Mouse (Mus musculus) frontal cortex, postnatal 25 days (tissue): ENCODE measurements around the gene Gm1604a.
A peak's percentile ranks its signal among the peaks of the same experiment; 100 is the strongest.
"Not testable (repeated sequence)": the region's sequence is repeated elsewhere in the genome, so short reads cannot be mapped to it uniquely, and the experiment has no call there.

ENCODE experiments used
- DNase-seq, 2 experiments: peaks; one replicate each; pipeline ENCODE4 v3.0.0; 2022; ENCODE audit warnings: low spot score in 2 of 2

The Gm1604a gene

DNA sequence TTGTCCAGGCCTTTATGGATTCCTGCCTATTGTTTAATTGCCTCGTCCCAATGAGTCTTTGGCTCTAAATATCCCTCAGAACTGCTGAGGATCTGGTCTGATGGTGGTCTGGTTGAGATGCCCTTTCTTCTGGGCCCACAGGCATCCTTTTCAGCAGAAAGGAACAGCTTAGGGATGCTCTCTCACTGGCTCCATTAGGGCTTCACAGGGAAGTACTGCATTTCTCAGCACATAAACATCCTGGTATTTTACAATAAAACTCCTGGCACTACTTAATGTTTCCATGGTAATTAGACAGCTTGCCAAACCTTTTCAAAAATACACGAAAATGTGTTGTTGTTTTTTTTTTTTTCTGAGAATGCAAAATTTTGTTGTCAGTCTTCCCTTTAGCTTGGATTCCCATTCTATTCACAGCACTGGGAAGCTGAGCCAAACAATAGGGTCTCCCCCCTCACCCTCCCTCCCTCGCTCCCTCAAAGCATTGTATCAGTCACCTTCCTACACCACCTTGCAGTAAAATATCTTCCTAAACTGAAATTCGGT, 43.7 kb downstream of the Gm1604a start:
- DNase-seq, result not testable (repeated sequence)

DNA sequence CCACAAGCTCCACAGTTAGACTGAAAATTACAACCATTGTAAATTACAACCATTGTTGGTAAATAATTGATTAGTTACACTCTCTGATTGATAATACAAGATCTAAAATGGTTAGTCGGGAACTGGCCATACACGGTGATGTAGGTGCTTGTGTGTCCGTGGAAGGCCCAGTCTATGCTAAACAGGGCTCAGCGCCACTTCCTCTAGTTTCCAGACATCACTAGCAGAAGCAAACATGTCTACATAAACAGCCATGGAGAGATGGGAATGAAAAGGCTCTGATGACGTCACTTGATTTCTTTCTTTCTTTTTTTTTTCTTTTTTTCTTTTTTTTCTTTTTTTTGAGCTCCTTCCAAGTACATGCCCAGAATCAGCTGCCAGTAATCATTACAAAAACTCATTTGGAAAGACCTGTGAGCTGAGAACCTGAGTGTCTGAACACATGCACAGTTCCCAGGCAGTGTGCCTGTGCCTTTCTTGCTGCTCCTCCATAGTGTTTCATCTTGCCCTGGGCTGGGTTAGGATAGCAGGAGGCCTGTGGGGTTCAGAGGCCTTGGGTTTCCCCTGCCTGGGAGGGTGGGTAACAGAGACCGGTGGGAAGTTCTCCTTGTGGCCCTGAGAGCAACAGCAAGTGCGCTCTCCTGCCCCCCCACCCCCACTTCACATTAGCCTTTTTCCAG, 44.3 kb downstream of the Gm1604a start:
- DNase-seq, result not testable (repeated sequence)

DNA sequence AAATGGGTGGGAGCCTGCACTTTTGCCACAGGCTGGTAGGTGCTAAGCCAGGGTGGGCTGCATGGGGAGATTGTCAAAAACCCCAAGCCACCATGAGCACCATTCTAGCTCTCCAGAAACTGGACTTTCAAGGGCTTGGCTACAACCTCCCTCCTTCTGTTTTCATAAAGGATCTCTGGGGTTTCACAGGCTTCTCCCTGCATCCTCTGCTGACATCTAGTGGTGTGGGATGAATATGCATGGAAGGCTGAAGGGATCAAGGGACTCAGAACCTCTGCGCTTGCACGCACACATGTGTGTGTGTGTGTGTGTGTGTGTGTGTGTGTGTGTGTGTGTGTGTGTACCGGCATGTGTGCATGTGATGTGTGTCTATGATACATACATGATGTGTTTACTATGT, 49.1 kb downstream of the Gm1604a start:
- DNase-seq, result peak in 1 of 2 experiments; percentile 21

DNA sequence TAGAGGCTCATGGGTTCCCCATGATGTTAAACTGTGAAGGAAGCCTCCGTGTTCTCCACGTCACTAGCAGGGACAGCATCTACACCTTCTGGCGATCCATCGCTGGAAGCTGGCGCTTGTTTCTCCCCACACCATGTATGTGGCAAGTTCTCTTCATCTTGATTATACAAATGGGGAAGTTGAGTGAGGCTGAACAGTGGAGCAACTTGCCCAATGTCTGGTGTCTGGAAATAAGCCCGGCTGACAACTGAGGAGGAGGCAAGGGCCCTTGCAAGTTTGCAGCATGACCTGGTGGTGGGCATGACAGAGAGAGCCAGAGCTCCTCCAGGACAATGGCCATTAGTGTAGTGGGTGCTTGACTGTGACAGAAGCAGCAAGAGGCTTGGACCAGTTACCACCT, 50.2 kb downstream of the Gm1604a start:
- DNase-seq, result not testable (repeated sequence)

DNA sequence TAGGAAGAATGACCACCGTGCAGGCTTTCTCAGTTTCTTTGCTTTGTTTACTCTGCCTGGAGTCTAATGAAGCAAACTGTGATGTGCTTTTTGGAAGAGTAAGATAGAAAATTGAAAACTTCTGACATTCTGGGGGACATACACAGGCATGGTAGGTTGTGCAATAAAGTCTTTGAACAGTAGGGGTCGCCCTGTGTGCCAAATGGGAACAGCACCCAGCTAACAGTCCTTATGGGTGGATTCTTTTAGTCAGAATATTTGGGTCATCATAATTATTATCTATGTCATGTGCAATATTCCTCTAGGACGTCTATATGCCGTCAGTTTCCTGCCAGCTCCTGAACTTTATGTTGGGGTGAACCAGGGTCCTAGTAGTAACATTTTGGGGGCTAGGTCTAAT, 54.2 kb downstream of the Gm1604a start:
- peak; percentile 46 to 52 for DNase-seq

DNA sequence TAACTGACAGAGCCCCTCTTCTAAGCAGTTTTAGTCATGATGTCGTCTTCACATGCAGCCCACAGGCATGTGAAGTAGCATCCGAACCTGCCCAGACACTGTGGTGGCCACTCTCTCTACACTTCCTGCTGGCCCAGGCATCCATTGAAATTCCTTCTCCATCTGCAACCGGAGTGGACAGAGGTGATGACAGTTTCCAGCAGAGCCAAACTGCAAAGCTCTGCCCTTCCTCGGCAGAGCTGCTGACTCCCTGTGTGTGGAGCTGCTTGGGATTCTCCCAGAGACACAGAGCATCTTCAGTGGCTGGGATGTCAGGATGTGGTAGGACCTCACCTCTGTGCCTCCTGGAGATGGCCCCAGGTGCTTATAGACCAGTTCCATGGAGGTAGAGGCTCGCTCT, 59.2 kb downstream of the Gm1604a start:
- not testable (repeated sequence) for DNase-seq

DNA sequence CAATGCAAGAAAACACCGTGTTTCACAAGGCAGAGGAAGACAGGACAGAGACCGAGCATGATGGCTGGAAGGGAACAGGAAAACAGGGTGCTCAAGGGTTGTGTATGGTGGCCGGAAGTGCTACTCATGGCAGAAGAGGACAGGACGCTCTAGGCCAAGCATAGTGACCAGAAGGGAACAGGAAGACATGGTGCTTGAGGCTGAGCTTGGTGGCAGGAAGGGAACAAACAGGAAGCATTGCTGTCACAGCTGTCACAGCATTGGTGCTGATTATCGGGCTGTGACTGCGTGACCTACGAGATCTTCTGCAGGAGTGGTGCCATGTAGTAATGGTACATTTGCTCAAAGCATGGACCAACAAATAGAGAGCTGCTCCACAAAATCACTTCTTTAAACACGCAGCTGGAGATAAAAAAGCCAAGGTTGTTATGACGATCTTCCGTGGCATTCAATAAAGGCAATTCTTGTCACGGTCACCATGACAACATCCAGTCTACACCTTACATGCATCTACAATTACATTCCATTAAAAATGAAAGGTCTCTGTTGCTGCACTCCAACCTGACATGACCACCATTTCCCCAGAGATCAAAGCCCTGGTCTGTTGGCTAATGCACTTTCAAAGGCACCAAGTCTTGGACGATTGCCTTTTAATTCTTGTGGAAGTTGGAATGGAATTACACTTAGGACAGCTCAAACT, 60.3 kb downstream of the Gm1604a start:
- DNase-seq, result not testable (repeated sequence)

DNA sequence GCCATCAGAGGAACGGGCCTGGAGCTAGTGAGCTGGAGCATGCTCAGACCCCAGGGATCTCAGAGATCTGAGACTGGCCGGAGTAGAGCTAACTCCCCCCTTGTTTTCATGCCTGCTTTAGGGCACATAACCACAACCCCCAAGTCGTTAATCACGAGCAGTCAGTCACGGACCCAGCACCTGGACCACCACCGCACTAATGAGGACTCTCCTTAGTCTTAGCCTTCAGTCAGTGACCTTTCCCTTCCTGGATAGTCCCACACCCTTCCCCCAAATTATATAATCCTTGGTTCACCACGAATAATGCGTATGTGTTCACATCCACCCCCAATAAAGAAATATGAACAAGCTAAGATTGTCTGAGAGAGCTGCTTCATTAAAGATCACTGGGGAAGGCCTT, 61.5 kb downstream of the Gm1604a start:
- not testable (repeated sequence) for DNase-seq

DNA sequence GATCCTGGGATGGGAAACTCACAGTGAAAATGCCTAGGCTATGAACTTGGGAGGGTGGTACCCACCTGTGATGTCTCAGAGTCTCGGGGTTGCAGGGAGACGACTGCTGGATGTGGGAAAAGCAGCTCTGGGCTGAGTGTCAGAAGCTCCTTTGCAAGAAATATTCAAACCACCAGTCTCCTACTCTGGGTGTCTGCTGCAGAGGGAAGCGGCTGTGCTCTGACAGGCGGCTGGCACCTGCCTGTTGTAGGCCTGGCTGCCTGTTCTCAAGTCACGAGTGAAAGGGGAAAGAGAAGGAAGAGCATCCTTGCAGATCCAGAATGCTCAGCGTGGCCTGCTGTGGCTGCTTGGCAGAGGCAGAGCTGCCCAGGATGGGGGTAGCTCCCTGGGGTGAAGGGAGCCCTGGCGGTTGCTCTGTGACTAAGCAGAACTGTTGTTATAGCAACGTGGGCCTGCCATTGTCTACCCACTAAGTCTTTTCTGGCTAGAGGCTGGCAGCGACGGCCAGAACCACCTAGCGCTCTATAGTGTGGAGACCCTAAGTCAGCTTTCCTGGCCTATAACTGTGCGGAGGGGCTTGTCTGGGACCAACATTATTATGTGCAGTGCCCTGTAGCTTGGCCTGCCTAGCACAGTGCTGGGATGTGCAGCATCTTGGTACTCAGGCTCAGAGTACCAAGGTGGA, 72.6 kb downstream of the Gm1604a start:
- not testable (repeated sequence) for DNase-seq

DNA sequence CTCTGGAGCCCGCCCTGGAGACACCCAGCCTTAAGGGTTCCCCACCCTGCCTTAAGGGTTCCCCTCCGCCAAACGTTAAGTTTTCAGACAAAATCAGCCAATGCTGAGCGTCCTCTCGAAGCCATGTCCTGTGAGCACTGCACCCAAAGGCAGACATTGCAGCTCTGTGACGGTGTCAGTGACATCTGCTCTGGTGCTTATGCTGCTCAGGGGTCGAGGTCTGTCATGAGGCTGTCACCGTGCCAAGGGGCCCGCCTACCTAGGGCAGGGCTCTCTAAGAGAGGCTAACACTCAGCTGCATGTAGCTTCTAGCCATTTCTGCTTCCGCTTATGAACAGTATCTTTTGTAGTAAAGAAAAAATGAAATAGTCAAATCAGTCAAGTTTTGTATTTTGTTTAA, 73.7 kb downstream of the Gm1604a start:
- not testable (repeated sequence) for DNase-seq

DNA sequence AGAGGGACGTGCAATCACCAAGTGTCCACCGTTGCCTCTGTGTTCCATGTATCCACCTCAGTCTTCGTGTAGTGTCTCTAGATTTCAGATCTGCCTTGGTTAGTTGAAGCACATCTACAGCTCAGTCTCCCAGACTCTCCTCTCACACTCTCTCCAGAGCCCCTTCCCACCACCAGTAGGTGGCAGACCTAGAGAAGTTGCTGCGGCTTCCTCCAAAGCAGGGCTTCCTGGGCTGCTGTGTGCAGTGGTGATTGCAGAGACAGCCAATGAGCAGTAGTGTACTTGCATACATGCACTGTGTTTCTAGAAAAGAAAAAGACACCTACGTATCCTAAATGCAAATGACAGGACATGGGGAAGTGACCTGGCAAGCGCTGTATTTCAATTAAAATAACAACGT, 77.6 kb downstream of the Gm1604a start:
- not testable (repeated sequence) for DNase-seq

DNA sequence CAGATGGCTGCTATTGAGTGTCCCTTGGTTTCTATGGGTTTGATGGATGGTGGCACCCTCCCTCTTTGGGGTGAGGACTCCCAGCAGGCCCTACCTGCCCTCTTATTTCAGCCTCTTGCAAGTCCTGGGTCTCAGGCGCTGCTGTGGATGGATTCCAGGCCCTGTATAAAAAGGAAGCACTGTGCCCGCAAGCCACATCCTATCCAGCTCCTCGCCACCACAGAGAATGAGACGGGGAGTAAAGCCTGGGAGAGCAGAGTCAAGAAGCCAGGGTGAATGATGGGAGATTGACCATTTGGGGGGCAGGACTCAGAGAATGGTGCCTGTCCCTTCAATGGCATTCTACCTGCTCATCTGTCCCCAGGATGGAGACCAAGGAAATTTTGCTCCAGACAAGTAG, 86.3 kb downstream of the Gm1604a start:
- DNase-seq, result not testable (repeated sequence)

DNA sequence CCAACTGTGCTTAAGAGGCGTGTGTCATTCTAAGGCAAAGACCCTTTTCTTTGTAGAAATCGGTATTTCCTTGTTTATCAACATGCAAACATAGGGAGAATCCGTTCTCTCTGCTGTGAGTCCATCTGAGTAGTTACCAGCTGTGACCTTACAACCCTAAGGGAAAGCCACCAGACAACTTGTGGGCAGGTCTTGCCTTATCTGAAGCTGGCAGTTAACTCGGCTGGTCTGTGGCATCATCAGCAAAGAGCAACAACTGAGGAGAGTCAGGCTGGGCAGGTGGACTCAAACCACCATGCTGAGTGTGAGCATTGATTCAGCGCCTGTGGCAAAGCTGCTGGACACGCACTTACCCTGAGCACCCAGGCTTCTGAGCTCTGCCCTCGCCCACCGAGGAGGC, 90.9 kb downstream of the Gm1604a start:
- DNase-seq, result not testable (repeated sequence)

DNA sequence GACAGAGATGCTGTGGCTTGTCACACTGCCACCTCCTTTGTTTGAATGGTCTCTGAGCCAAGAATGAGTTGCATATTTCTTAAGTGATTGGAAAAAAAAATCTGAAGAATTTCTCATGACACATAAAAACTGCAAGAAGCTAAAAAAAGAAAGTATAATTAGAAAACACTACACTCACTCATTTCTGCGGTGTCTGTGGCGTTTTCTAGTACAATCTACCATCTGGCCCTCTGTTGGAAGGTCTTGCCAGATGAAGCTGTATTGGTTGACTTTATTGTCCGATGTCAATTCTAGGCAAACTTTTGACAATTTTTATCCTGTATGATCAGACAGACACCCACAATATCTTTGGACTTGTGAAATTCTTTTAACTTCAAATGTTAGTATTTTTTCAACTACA, 95.5 kb downstream of the Gm1604a start:
- DNase-seq, result not testable (repeated sequence)

DNA sequence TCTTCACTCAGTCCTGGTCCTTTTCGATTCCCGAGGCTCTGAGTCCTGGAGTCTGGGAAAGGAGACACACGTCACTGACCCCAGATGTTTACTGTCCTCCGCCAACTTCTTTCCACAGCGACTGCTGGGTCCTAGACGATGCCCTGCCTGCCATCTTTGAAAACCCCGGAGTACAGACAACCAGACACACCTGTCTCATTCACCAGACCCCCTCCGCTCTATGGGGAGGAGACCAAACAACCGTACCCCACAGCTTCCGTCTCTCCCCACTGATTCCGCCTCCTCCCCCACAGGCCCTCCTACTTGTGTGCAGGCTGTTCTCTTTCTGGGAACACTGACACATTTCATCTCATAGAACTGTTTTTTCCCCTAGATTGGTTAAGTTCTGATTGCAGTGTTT, 97.2 kb downstream of the Gm1604a start:
- DNase-seq, result not testable (repeated sequence)

DNA sequence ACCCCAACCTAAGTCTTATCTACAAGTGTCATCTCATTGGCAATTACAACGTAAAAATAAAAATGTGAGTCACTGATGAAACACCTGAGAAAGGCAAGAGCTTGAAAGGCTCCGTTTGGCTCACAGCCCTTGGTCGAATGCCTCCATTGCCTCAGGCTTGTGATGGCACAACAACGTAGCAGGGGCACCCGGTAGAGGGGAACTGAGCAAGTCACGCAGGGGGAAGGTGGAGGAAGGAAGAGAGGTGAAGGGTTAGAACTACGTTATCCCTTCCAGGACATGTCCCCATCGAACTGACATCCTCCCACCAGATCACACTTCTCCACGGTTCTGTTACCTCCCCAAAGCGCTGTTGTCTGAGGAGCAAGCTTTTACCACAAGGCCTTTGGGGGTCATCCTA, 101.1 kb downstream of the Gm1604a start:
- DNase-seq, result not testable (repeated sequence)

DNA sequence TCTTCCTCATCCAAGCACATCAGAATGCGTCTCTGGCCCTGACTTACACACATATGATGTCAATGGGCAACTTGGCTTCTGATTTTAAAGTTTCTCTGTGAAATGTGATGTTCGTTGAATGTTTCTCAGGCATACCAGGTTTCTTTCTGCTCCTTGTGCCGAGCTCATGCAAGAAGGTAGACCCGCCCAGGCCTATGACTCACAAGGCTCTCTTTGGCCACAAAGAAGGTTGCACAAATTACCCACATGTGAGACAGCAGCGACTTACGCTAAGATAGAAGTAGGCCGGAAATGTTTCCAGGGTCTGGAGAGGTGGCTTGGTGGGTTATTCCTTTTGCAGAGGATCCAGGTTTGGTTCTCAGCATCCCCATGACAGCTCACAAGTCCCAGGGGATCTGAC, 108.6 kb downstream of the Gm1604a start:
- DNase-seq, result not testable (repeated sequence)

DNA sequence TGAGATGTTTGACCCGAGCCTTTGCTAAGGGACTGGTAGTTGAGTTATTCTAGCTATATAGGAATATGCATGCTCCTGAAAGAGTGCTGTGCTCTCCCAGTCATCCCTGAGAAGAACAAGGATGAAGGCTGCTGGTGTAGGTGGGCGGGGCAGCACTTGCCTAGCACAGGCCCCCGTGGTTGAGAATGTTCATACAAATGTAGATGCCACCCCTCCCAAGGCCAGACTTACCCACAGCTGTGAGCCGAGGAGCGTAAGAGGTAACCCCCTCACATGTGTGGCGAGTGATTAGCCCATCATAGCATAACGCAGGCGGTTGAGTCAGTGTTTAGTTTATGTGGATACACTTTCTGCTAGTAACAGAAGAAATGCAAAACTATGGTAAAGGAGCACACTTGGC, 109.9 kb downstream of the Gm1604a start:
- not testable (repeated sequence) for DNase-seq
